Mouse (Mus musculus) spleen, adult 2 months (tissue): Measurements from ENCODE around the gene Enkur.

Source experiments
- CTCF ChIP-seq: fragments of 200-500 bp; IDR thresholded peaks from 2 replicates; pipeline ENCODE4 v1.5.1; 2011; ENCODE audit warnings: mild to moderate bottlenecking, inconsistent platforms; ENCODE audit not compliant: insufficient read depth, insufficient read length, insufficient replicate concordance; ENCODE audit errors: extremely low read depth
- POLR2A ChIP-seq: fragments of 200-500 bp; IDR thresholded peaks from 2 replicates; pipeline ENCODE4 v1.6.1; 2011; ENCODE audit warnings: low read depth, low read length, inconsistent platforms

GRCm38 (mm10) chr2:21199051-21199450 lies 6.1 kb downstream of the Enkur start:
- TF ChIP-seq CTCF: no peak
- no peak for TF ChIP-seq POLR2A
